Mouse (Mus musculus) kidney, embryonic 15.5 days (tissue): ENCODE measurements at regions not wholly inside any gene's neighbourhood (a gene's known extent, or its start where the extent isn't known, plus 50 kb on each side); places are given as distances from the start of the nearest gene placed in this dataset.
A peak's percentile ranks its signal among the peaks of the same experiment; 100 is the strongest.

Experiments
- ATAC-seq: fragments of 200-750 bp; cut with Nextera tagmentation; replicated peaks from 2 replicates; pipeline ENCODE4 v1.8.0; 2017; ENCODE audit warnings: moderate TSS enrichment; ENCODE audit not compliant: low FRiP score
- H3K27ac ChIP-seq: fragments of 300-500 bp; sonication (generic); 2 replicates; pipeline ENCODE4 v1.5.1; 2015; ENCODE audit warnings: mild to moderate bottlenecking, inconsistent platforms
- H3K27me3 ChIP-seq: fragments of 300-500 bp; sonication (generic); 2 replicates; pipeline ENCODE4 v1.6.1; 2015; ENCODE audit warnings: inconsistent platforms
- H3K36me3 ChIP-seq: fragments of 300-500 bp; sonication (generic); 2 replicates; pipeline ENCODE4 v1.6.1; 2015; ENCODE audit warnings: inconsistent platforms
- H3K4me1 ChIP-seq: fragments of 300-500 bp; sonication (generic); 2 replicates; pipeline ENCODE4 v1.6.1; 2015; ENCODE audit warnings: inconsistent platforms
- H3K4me2 ChIP-seq: fragments of 300-500 bp; sonication (generic); 2 replicates; pipeline ENCODE4 v1.6.1; 2015; ENCODE audit warnings: moderate library complexity, mild to moderate bottlenecking, inconsistent platforms
- H3K4me3 ChIP-seq: fragments of 300-500 bp; sonication (generic); replicated peaks from 2 replicates; pipeline ENCODE4 v1.5.1; 2015; ENCODE audit warnings: mild to moderate bottlenecking, inconsistent platforms
- H3K9ac ChIP-seq: fragments of 300-500 bp; sonication (generic); 2 replicates; pipeline ENCODE4 v1.6.1; 2015; ENCODE audit warnings: mild to moderate bottlenecking, inconsistent platforms
- H3K9me3 ChIP-seq: fragments of 300-500 bp; sonication (generic); replicated peaks from 2 replicates; pipeline ENCODE4 v1.6.1; 2016; ENCODE audit warnings: inconsistent platforms
- WGBS: fragments of 180-500 bp; shearing (Covaris S2); methylation state at CpG from one replicate; pipeline ENCODE4 v1.1.7; 2015; ENCODE audit warnings: mixed read lengths; 5-methylcytosine and 5-hydroxymethylcytosine counted together

- Histone ChIP-seq H3K27ac (no peak overlapping the region), H3K36me3 (no peaks in the 10 kb centered on the region), H3K4me1 (no peaks in the 10 kb centered on the region), H3K4me3 (no peak overlapping the region), H3K4me2 (no peak overlapping the region), H3K9ac (no peak overlapping the region), H3K9me3 (no peaks in the 10 kb centered on the region), H3K27me3 (no peaks in the 10 kb centered on the region)
- 58% methylated on average over 6 of the region's 6 CpGs for WGBS
- ATAC-seq = no peak
Measured at GRCm38 (mm10) chr17:64382894-64383293, 51.2 kb upstream of the Pja2 start.

- Histone ChIP-seq H3K4me1 (no peaks in the 10 kb centered on the region), H3K36me3 (no peaks in the 10 kb centered on the region), H3K27ac (no peak overlapping the region), H3K27me3 (no peaks in the 10 kb centered on the region), H3K4me2 (no peak overlapping the region), H3K9ac (no peak overlapping the region), H3K4me3 (no peak overlapping the region), H3K9me3 (no peaks in the 10 kb centered on the region)
- 80% methylated on average over 11 of the region's 11 CpGs for WGBS
- no peak for ATAC-seq
Measured at GRCm38 (mm10) chr17:64383600-64383999, 51.9 kb upstream of the Pja2 start.

GRCm38 (mm10) chr17:64390349-64390748, 58.6 kb upstream of the Pja2 start:
- Histone ChIP-seq H3K4me3 (no peak overlapping the region), H3K36me3 (no peaks in the 10 kb centered on the region), H3K27me3 (no peaks in the 10 kb centered on the region), H3K4me2 (no peak overlapping the region), H3K9me3 (no peaks in the 10 kb centered on the region), H3K27ac (no peak overlapping the region), H3K9ac (no peak overlapping the region), H3K4me1 (no peaks in the 10 kb centered on the region)
- ATAC-seq = no peak
- 91% methylated on average over 1 of the region's 1 CpGs for WGBS

- Histone ChIP-seq H3K4me3 (peak overlapping the region; percentile 21), H3K27ac (peak overlapping the region; percentile 63), H3K4me2 (peak overlapping the region; percentile 54), H3K4me1 (peaks cover 22% of the 10 kb centered on the region), H3K36me3 (no peaks in the 10 kb centered on the region), H3K9ac (no peak overlapping the region), H3K9me3 (no peaks in the 10 kb centered on the region), H3K27me3 (0 out of 2 replicates have a peak, but pooled peaks cover 3% of the 10 kb centered on the region)
- 14% methylated on average over 12 of the region's 12 CpGs for WGBS
- ATAC-seq = peak; percentile 38; the same call in 1 of the 2 replicates
Measured at GRCm38 (mm10) chr17:64397254-64397897, 65.7 kb upstream of the Pja2 start.

- peak overlapping the region; percentile 54 for H3K4me2 ChIP-seq
Measured at GRCm38 (mm10) chr17:64398114-64398692, 66.5 kb upstream of the Pja2 start.

GRCm38 (mm10) chr17:64398708-64399107, 67.0 kb upstream of the Pja2 start:
- no peak for ATAC-seq
- H3K36me3 ChIP-seq = no peaks in the 10 kb centered on the region
- no peak overlapping the region for H3K4me3 ChIP-seq
- no peaks in the 10 kb centered on the region for H3K9me3 ChIP-seq
- WGBS = 24% methylated on average over 3 of the region's 3 CpGs
- peak overlapping the region; percentile 60 for H3K27ac ChIP-seq
- peaks cover 22% of the 10 kb centered on the region for H3K4me1 ChIP-seq
- H3K9ac ChIP-seq = no peak overlapping the region
- H3K4me2 ChIP-seq = no peak overlapping the region
- 0 out of 2 replicates have a peak, but pooled peaks cover 3% of the 10 kb centered on the region for H3K27me3 ChIP-seq

More at GRCm38 (mm10) chr17:64398114-64398692, 66.5 kb upstream of the Pja2 start:
- 15% methylated on average over 9 of the region's 9 CpGs for WGBS
- H3K27ac ChIP-seq = peak overlapping the region; percentile 60
- no peaks in the 10 kb centered on the region for H3K9me3 ChIP-seq
- H3K27me3 ChIP-seq = 0 out of 2 replicates have a peak, but pooled peaks cover 3% of the 10 kb centered on the region
- no peak overlapping the region for H3K9ac ChIP-seq
- ATAC-seq = peak; percentile 65
- H3K36me3 ChIP-seq = no peaks in the 10 kb centered on the region
- H3K4me1 ChIP-seq = peaks cover 22% of the 10 kb centered on the region
- H3K4me3 ChIP-seq = no peak overlapping the region

GRCm38 (mm10) chr17:64406742-64407254, 75.1 kb upstream of the Pja2 start:
- no peaks in the 10 kb centered on the region for H3K27me3 ChIP-seq
- no peak overlapping the region for H3K27ac ChIP-seq
- no peaks in the 10 kb centered on the region for H3K9me3 ChIP-seq
- WGBS = 32% methylated on average over 5 of the region's 5 CpGs
- H3K4me3 ChIP-seq = no peak overlapping the region
- H3K36me3 ChIP-seq = no peaks in the 10 kb centered on the region
- H3K9ac ChIP-seq = no peak overlapping the region
- H3K4me1 ChIP-seq = peaks cover 11% of the 10 kb centered on the region
- no peak for ATAC-seq
- H3K4me2 ChIP-seq = no peak overlapping the region

GRCm38 (mm10) chr17:64407255-64408011, 75.7 kb upstream of the Pja2 start:
- Histone ChIP-seq H3K27ac (no peak overlapping the region), H3K4me2 (peak overlapping the region; percentile 28), H3K4me1 (peaks cover 11% of the 10 kb centered on the region), H3K27me3 (no peaks in the 10 kb centered on the region), H3K9me3 (no peaks in the 10 kb centered on the region), H3K9ac (no peak overlapping the region), H3K4me3 (no peak overlapping the region), H3K36me3 (no peaks in the 10 kb centered on the region)
- 25% methylated on average over 13 of the region's 13 CpGs for WGBS
- ATAC-seq = no peak

- H3K27me3 ChIP-seq = no peaks in the 10 kb centered on the region
- no peak for ATAC-seq
- 72% methylated on average over 1 of the region's 1 CpGs for WGBS
- no peaks in the 10 kb centered on the region for H3K36me3 ChIP-seq
- H3K27ac ChIP-seq = no peak overlapping the region
- H3K9ac ChIP-seq = no peak overlapping the region
- H3K4me2 ChIP-seq = no peak overlapping the region
- H3K4me3 ChIP-seq = no peak overlapping the region
- H3K4me1 ChIP-seq = no peaks in the 10 kb centered on the region
- H3K9me3 ChIP-seq = no peaks in the 10 kb centered on the region
Measured at GRCm38 (mm10) chr17:64425811-64426210, 94.1 kb upstream of the Pja2 start.

GRCm38 (mm10) chr17:64426536-64426935, 94.8 kb upstream of the Pja2 start:
- 39% methylated on average over 5 of the region's 5 CpGs for WGBS
- no peak overlapping the region for H3K9ac ChIP-seq
- no peaks in the 10 kb centered on the region for H3K4me1 ChIP-seq
- ATAC-seq = no peak
- no peak overlapping the region for H3K4me3 ChIP-seq
- no peak overlapping the region for H3K27ac ChIP-seq
- no peaks in the 10 kb centered on the region for H3K36me3 ChIP-seq
- no peaks in the 10 kb centered on the region for H3K27me3 ChIP-seq
- no peak overlapping the region for H3K4me2 ChIP-seq
- no peaks in the 10 kb centered on the region for H3K9me3 ChIP-seq

- no peaks in the 10 kb centered on the region for H3K9me3 ChIP-seq
- no peak overlapping the region for H3K4me2 ChIP-seq
- H3K27ac ChIP-seq = no peak overlapping the region
- no peak overlapping the region for H3K9ac ChIP-seq
- no peak for ATAC-seq
- 63% methylated on average over 1 of the region's 1 CpGs for WGBS
- no peaks in the 10 kb centered on the region for H3K4me1 ChIP-seq
- H3K27me3 ChIP-seq = no peaks in the 10 kb centered on the region
- H3K36me3 ChIP-seq = no peaks in the 10 kb centered on the region
- H3K4me3 ChIP-seq = no peak overlapping the region
Measured at GRCm38 (mm10) chr17:64439571-64439970, 107.9 kb upstream of the Pja2 start.

GRCm38 (mm10) chr17:64454736-64455135, 123.0 kb upstream of the Pja2 start:
- WGBS = 76% methylated on average over 2 of the region's 2 CpGs
- Histone ChIP-seq H3K4me3 (no peak overlapping the region), H3K9ac (no peak overlapping the region), H3K27me3 (no peaks in the 10 kb centered on the region), H3K9me3 (no peaks in the 10 kb centered on the region), H3K4me2 (no peak overlapping the region), H3K27ac (no peak overlapping the region), H3K36me3 (no peaks in the 10 kb centered on the region), H3K4me1 (no peaks in the 10 kb centered on the region)
- no peak for ATAC-seq
